Mouse (Mus musculus): Measurements from ENCODE around the gene Scd2.

- TF ChIP-seq MAFK (IDR thresholded peaks at IDR 0.05; ENCODE audit: borderline replicate concordance, low read depth, low read length) (no peak), CTCF (IDR thresholded peaks at IDR 0.05 in 2 of 3, conservative IDR thresholded peaks at IDR 0.05 in 1 of 3; ENCODE audit: control insufficient read depth in 1 of 3, insufficient read depth in 1 of 3, low read depth in 2 of 3, low read length in 3 of 3, poor library complexity in 1 of 3, severe bottlenecking in 1 of 3) (no peak), TAL1 (IDR thresholded peaks at IDR 0.05; ENCODE audit: low read length) (no peak), ELF1 (IDR thresholded peaks at IDR 0.05; ENCODE audit: low read depth, low read length) (no peak), RCOR1 (IDR thresholded peaks at IDR 0.05; ENCODE audit: low read depth, low read length) (no peak)
Observed at GRCm38 (mm10) chr19:44302901-44303300, 9.4 kb downstream of the Scd2 start.

Measured in MEL (cell line).